Mouse (Mus musculus): ENCODE results near the gene Mrps15. TPM values are rescaled to one million over a fixed set of nuclear protein-coding genes. Genes with fewer than 3 reads are reported as not detected.
A peak's percentile ranks its signal among the peaks of the same experiment; 100 is the strongest.

Gene Mrps15
- polyA plus RNA-seq, 1 experiment from 2014 or later: 130 TPM

- H3K4me2 ChIP-seq (replicated peaks): no peak overlapping the region
- no peaks in the 10 kb centered on the region for H3K27me3 ChIP-seq
- H3K4me1 ChIP-seq (replicated peaks): peaks cover 16% of the 10 kb centered on the region
- no peaks in the 10 kb centered on the region for H3K9me3 ChIP-seq
- no peak overlapping the region for H3K27ac ChIP-seq
- WGBS: 89% methylated on average over 7 of the region's 7 CpGs
- ATAC-seq: no peak
- H3K4me3 ChIP-seq (replicated peaks): no peak overlapping the region
- H3K36me3 ChIP-seq: peaks cover 75% of the 10 kb centered on the region
- H3K9ac ChIP-seq (replicated peaks): no peak overlapping the region
These were observed 4.9 kb downstream of the Mrps15 start for GRCm38 (mm10) chr4:126051617-126052016.

- WGBS: 15% methylated on average over 19 of the region's 19 CpGs
- H3K36me3 ChIP-seq: peaks cover 39% of the 10 kb centered on the region
- ATAC-seq: no peak
- H3K4me2 ChIP-seq (replicated peaks): peak overlapping the region; percentile 80
- no peak overlapping the region for H3K27ac ChIP-seq
- no peaks in the 10 kb centered on the region for H3K9me3 ChIP-seq
- peak overlapping the region; percentile 72 for H3K9ac ChIP-seq (replicated peaks)
- peaks cover 20% of the 10 kb centered on the region for H3K4me1 ChIP-seq (replicated peaks)
- H3K27me3 ChIP-seq: no peaks in the 10 kb centered on the region
- peak overlapping the region; percentile 81 for H3K4me3 ChIP-seq (replicated peaks)
These were observed 10.7 kb downstream of the Mrps15 start for GRCm38 (mm10) chr4:126057207-126058133.

- no peaks in the 10 kb centered on the region for H3K9me3 ChIP-seq
- H3K4me1 ChIP-seq (replicated peaks): peaks cover 20% of the 10 kb centered on the region
- under 1% methylated on average over 57 of the region's 57 CpGs for WGBS
- peaks cover 32% of the 10 kb centered on the region for H3K36me3 ChIP-seq
- peak within 1 kb of the TSS; percentile 81 for H3K4me3 ChIP-seq (replicated peaks)
- peak within 1 kb of the TSS; percentile 80 for H3K9ac ChIP-seq (replicated peaks)
- no peaks in the 10 kb centered on the region for H3K27me3 ChIP-seq
- H3K27ac ChIP-seq: no peak within 1 kb of the TSS
- ATAC-seq: peak; percentile 99
- H3K4me2 ChIP-seq (replicated peaks): peak within 1 kb of the TSS; percentile 80
These were observed 11.6 kb downstream of the Mrps15 start, which contains the start of gene Oscp1 for GRCm38 (mm10) chr4:126058134-126058996. Gene Oscp1 (plus strand): TSS chr4:126058565.

- no peaks in the 10 kb centered on the region for H3K9me3 ChIP-seq
- H3K4me3 ChIP-seq (replicated peaks): peak overlapping the region; percentile 81
- peaks cover 26% of the 10 kb centered on the region for H3K36me3 ChIP-seq
- no peaks in the 10 kb centered on the region for H3K27me3 ChIP-seq
- peak overlapping the region; percentile 80 for H3K4me2 ChIP-seq (replicated peaks)
- H3K27ac ChIP-seq: no peak overlapping the region
- H3K4me1 ChIP-seq (replicated peaks): peaks cover 20% of the 10 kb centered on the region
- WGBS: 36% methylated on average over 9 of the region's 9 CpGs
- no peak for ATAC-seq
- H3K9ac ChIP-seq (replicated peaks): peak overlapping the region; percentile 80
These were observed 12.3 kb downstream of the Mrps15 start for GRCm38 (mm10) chr4:126058997-126059362.

GRCm38 (mm10) chr4:126062856-126063255 is 16.1 kb downstream of the Mrps15 start:
- Histone ChIP-seq H3K36me3 (no peaks in the 10 kb centered on the region), H3K27ac (no peak overlapping the region), H3K4me3 (replicated peaks) (no peak overlapping the region), H3K9ac (replicated peaks) (no peak overlapping the region), H3K4me2 (replicated peaks) (no peak overlapping the region), H3K27me3 (no peaks in the 10 kb centered on the region), H3K4me1 (replicated peaks) (peaks cover 12% of the 10 kb centered on the region), H3K9me3 (no peaks in the 10 kb centered on the region)
- ATAC-seq: no peak
- WGBS: 47% methylated on average over 1 of the region's 1 CpGs

- Histone ChIP-seq H3K4me2 (replicated peaks) (no peak overlapping the region), H3K36me3 (peaks cover 4% of the 10 kb centered on the region; the same call in 1 of the 2 replicates), H3K9ac (replicated peaks) (no peak overlapping the region), H3K4me3 (replicated peaks) (no peak overlapping the region), H3K4me1 (replicated peaks) (no peaks in the 10 kb centered on the region), H3K27me3 (no peaks in the 10 kb centered on the region), H3K9me3 (no peaks in the 10 kb centered on the region), H3K27ac (no peak overlapping the region)
- no peak for ATAC-seq
- 88% methylated on average over 7 of the region's 7 CpGs for WGBS
These were observed 18.5 kb downstream of the Mrps15 start for GRCm38 (mm10) chr4:126065241-126065640.

- no peak overlapping the region for H3K4me2 ChIP-seq (replicated peaks)
- H3K9ac ChIP-seq (replicated peaks): no peak overlapping the region
- no peaks in the 10 kb centered on the region for H3K4me1 ChIP-seq (replicated peaks)
- H3K27me3 ChIP-seq: no peaks in the 10 kb centered on the region
- no peak overlapping the region for H3K27ac ChIP-seq
- peaks cover 4% of the 10 kb centered on the region; the same call in 1 of the 2 replicates for H3K36me3 ChIP-seq
- WGBS: 83% methylated on average over 15 of the region's 15 CpGs
- no peak overlapping the region for H3K4me3 ChIP-seq (replicated peaks)
- ATAC-seq: no peak
- no peaks in the 10 kb centered on the region for H3K9me3 ChIP-seq
These were observed 20.8 kb downstream of the Mrps15 start for GRCm38 (mm10) chr4:126067401-126068077.

- Histone ChIP-seq H3K4me2 (replicated peaks) (no peak overlapping the region), H3K4me1 (replicated peaks) (no peaks in the 10 kb centered on the region), H3K4me3 (replicated peaks) (no peak overlapping the region), H3K36me3 (peaks cover 5% of the 10 kb centered on the region), H3K9me3 (no peaks in the 10 kb centered on the region), H3K27me3 (no peaks in the 10 kb centered on the region), H3K9ac (replicated peaks) (no peak overlapping the region), H3K27ac (no peak overlapping the region)
- WGBS: 89% methylated on average over 6 of the region's 6 CpGs
- no peak for ATAC-seq
These were observed 22.1 kb downstream of the Mrps15 start for GRCm38 (mm10) chr4:126068842-126069241.

- Histone ChIP-seq H3K9me3 (no peaks in the 10 kb centered on the region), H3K9ac (replicated peaks) (no peak overlapping the region), H3K4me3 (replicated peaks) (no peak overlapping the region), H3K27me3 (no peaks in the 10 kb centered on the region), H3K27ac (no peak overlapping the region), H3K36me3 (peaks cover 51% of the 10 kb centered on the region), H3K4me1 (replicated peaks) (no peaks in the 10 kb centered on the region), H3K4me2 (replicated peaks) (no peak overlapping the region)
- WGBS: 83% methylated on average over 6 of the region's 6 CpGs
- no peak for ATAC-seq
These were observed 31.1 kb downstream of the Mrps15 start for GRCm38 (mm10) chr4:126077833-126078232.

- H3K27me3 ChIP-seq: no peaks in the 10 kb centered on the region
- H3K27ac ChIP-seq: no peak overlapping the region
- ATAC-seq: no peak
- H3K36me3 ChIP-seq: peaks cover 59% of the 10 kb centered on the region
- H3K9ac ChIP-seq (replicated peaks): no peak overlapping the region
- H3K4me1 ChIP-seq (replicated peaks): no peaks in the 10 kb centered on the region
- no peaks in the 10 kb centered on the region for H3K9me3 ChIP-seq
- H3K4me2 ChIP-seq (replicated peaks): no peak overlapping the region
- whole genome bisulfite sequencing: 88% methylated on average over 4 of the region's 4 CpGs
- H3K4me3 ChIP-seq (replicated peaks): no peak overlapping the region
These were observed 32.5 kb downstream of the Mrps15 start for GRCm38 (mm10) chr4:126079266-126079665.

- WGBS: 83% methylated on average over 1 of the region's 1 CpGs
- no peak for ATAC-seq
- Histone ChIP-seq H3K27ac (no peak overlapping the region), H3K4me2 (replicated peaks) (no peak overlapping the region), H3K27me3 (no peaks in the 10 kb centered on the region), H3K4me1 (replicated peaks) (no peaks in the 10 kb centered on the region), H3K9ac (replicated peaks) (no peak overlapping the region), H3K9me3 (no peaks in the 10 kb centered on the region), H3K36me3 (peaks cover 39% of the 10 kb centered on the region), H3K4me3 (replicated peaks) (no peak overlapping the region)
These were observed 34.9 kb downstream of the Mrps15 start for GRCm38 (mm10) chr4:126081601-126082000.
